Mouse (Mus musculus) spleen, adult 2 months (tissue): ENCODE results near the gene Nrip1.

Experiments
- CTCF ChIP-seq: fragments of 200-500 bp; IDR thresholded peaks from 2 replicates; pipeline ENCODE4 v1.5.1; 2011; ENCODE audit warnings: mild to moderate bottlenecking, inconsistent platforms; ENCODE audit not compliant: insufficient read depth, insufficient read length, insufficient replicate concordance; ENCODE audit errors: extremely low read depth
- POLR2A ChIP-seq: fragments of 200-500 bp; IDR thresholded peaks from 2 replicates; pipeline ENCODE4 v1.6.1; 2011; ENCODE audit warnings: low read depth, low read length, inconsistent platforms

DNA sequence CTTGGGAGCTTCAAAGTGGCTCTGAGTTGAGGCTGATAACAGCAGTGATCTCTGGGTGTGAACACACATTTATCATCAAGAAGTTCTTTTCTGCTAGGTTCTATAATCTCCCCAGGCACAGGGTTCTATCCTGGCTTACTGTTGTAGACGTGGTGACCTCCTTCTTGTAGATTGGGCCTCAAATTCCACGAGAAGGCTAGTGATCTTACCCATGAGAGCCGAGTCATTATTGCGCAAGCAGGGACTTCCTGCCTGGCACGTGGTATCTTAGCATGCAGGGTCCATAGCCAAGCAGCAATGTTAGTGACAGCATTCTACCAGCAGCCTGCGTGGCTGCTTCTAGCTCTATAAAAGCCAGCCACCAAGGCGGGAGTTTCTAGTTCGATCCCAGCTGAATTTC lies 32.0 kb downstream of the Nrip1 start:
- TF ChIP-seq CTCF, result no peak
- TF ChIP-seq POLR2A, result no peak
